Mouse (Mus musculus) neural tube, embryonic 13.5 days (tissue): Measurements from ENCODE around the gene Glmn. TPM values are rescaled to one million over a fixed set of nuclear protein-coding genes. Genes with fewer than 3 reads are reported as not detected.

Source experiments
- ATAC-seq: fragments of 200-750 bp; cut with Nextera tagmentation; 2 replicates; pipeline ENCODE4 v1.8.0; 2017; ENCODE audit warnings: low read depth, mild to moderate bottlenecking, moderate TSS enrichment, moderate library complexity
- H3K27ac ChIP-seq: fragments of 300-500 bp; sonication (generic); replicated peaks from 2 replicates; pipeline ENCODE4 v1.5.1; 2015; ENCODE audit warnings: moderate library complexity, mild to moderate bottlenecking, inconsistent platforms
- H3K27me3 ChIP-seq: fragments of 300-500 bp; sonication (generic); 2 replicates; pipeline ENCODE4 v1.6.1; 2015; ENCODE audit warnings: mild to moderate bottlenecking, inconsistent platforms
- H3K36me3 ChIP-seq: fragments of 300-500 bp; sonication (generic); 2 replicates; pipeline ENCODE4 v1.6.1; 2015; ENCODE audit warnings: mild to moderate bottlenecking, inconsistent platforms
- H3K4me1 ChIP-seq: fragments of 300-500 bp; sonication (generic); replicated peaks from 2 replicates; pipeline ENCODE4 v1.6.1; 2015; ENCODE audit warnings: inconsistent platforms
- H3K4me2 ChIP-seq: fragments of 300-500 bp; sonication (generic); 2 replicates; pipeline ENCODE4 v1.6.1; 2015; ENCODE audit warnings: inconsistent platforms, mild to moderate bottlenecking, moderate library complexity
- H3K4me3 ChIP-seq: fragments of 300-500 bp; sonication (generic); 2 replicates; pipeline ENCODE4 v1.5.1; 2015; ENCODE audit warnings: mild to moderate bottlenecking, inconsistent platforms
- H3K9ac ChIP-seq: fragments of 300-500 bp; sonication (generic); 2 replicates; pipeline ENCODE4 v1.6.1; 2015; ENCODE audit warnings: moderate library complexity, mild to moderate bottlenecking, inconsistent platforms
- H3K9me3 ChIP-seq: fragments of 300-500 bp; sonication (generic); 2 replicates; pipeline ENCODE4 v1.6.1; 2016; ENCODE audit warnings: inconsistent platforms
- WGBS: fragments of 180-500 bp; shearing (Covaris S2); methylation state at CpG from one replicate; pipeline ENCODE4 v1.1.7; 2015; 5-methylcytosine and 5-hydroxymethylcytosine counted together
- polyA plus RNA-seq: library from polyadenylated mRNA; unstranded; fragments of >200 nt; fragmentation: Nextera tagmentation; extraction: Ambion mirVana; gene quantifications from 2 replicates; pipeline ENCODE4 v1.2.1, GENCODE M21; 2015

Glmn gene
- polyA plus RNA-seq, 1 experiment from 2014 or later = 37.9 TPM

DNA sequence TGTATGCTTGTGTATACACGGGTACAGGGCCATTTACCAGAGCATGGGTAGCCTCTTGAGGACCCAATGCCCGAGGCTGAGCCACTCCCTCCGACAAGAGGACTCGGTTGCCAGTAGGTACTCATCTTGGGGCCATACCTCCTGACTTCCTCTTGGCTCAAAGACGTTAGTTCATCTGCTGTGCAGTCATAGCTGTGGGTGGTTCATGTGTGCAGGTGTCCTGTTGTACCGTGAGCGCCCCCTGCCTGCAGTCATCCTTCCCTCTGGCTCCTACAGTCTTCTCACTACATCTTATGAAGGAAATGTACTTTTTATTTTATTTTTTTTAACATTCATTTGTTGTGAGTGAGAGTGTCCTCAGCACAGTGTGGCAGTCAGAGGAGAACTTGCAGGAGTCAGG is 84.1 kb downstream of the Glmn start:
- 46% methylated on average over 7 of the region's 7 CpGs for WGBS
- no peak for ATAC-seq
- H3K4me1 ChIP-seq = 0 out of 2 replicates have a peak, but pooled peaks cover 1% of the 10 kb centered on the region
- no peak overlapping the region for H3K9ac ChIP-seq
- peaks cover 4% of the 10 kb centered on the region; the same call in 1 of the 2 replicates for H3K36me3 ChIP-seq
- H3K4me3 ChIP-seq = no peak overlapping the region
- H3K4me2 ChIP-seq = no peak overlapping the region
- no peaks in the 10 kb centered on the region for H3K9me3 ChIP-seq
- H3K27me3 ChIP-seq = no peaks in the 10 kb centered on the region
- H3K27ac ChIP-seq = no peak overlapping the region

DNA sequence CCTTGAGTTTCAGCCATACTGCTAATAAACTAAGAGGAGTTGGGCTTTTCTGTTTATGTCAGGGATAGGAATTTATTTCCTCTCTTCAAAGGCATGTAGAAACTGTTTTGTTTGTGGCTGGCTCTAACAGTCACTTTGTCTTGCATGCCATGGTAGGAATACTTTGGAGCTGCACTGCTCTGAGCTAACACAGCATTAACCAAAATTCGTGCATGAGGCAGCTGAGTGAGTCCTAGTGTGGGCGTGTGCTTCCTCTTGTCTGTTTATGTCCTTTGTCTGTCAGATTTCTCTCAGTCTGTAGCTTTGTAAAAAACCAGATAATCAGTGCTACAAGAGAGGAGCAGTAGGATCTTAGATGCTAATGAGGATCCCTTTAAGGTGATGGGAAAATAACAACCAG is 86.4 kb downstream of the Glmn start:
- no peaks in the 10 kb centered on the region for H3K27me3 ChIP-seq
- peaks cover 23% of the 10 kb centered on the region for H3K36me3 ChIP-seq
- no peak overlapping the region for H3K4me3 ChIP-seq
- H3K27ac ChIP-seq = no peak overlapping the region
- no peaks in the 10 kb centered on the region for H3K4me1 ChIP-seq
- no peaks in the 10 kb centered on the region for H3K9me3 ChIP-seq
- H3K9ac ChIP-seq = no peak overlapping the region
- 64% methylated on average over 2 of the region's 2 CpGs for WGBS
- H3K4me2 ChIP-seq = no peak overlapping the region
- no peak for ATAC-seq

DNA sequence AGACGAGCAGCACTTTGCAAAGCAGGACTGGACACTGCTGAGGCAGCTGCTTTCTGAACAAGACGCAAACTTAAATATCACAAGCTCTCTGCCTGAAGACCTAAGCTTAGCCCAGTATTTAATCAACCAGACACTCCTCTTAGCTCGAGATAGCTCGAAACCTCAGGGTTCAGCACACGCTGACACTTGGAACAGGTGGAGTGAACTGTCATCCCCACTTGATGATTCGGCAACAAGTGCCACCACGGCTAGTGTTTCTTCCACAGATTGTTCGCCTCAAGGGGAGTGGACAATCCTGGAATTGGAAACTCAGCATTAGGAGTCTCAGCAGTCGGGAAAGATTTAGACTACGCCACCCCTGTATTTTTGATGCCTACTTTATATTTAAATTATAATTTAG is 87.2 kb downstream of the Glmn start:
- no peaks in the 10 kb centered on the region for H3K27me3 ChIP-seq
- ATAC-seq = no peak
- H3K4me2 ChIP-seq = no peak overlapping the region
- H3K4me1 ChIP-seq = no peaks in the 10 kb centered on the region
- 89% methylated on average over 10 of the region's 10 CpGs for WGBS
- H3K4me3 ChIP-seq = no peak overlapping the region
- H3K9me3 ChIP-seq = no peaks in the 10 kb centered on the region
- H3K36me3 ChIP-seq = peaks cover 26% of the 10 kb centered on the region
- H3K27ac ChIP-seq = no peak overlapping the region
- H3K9ac ChIP-seq = no peak overlapping the region

DNA sequence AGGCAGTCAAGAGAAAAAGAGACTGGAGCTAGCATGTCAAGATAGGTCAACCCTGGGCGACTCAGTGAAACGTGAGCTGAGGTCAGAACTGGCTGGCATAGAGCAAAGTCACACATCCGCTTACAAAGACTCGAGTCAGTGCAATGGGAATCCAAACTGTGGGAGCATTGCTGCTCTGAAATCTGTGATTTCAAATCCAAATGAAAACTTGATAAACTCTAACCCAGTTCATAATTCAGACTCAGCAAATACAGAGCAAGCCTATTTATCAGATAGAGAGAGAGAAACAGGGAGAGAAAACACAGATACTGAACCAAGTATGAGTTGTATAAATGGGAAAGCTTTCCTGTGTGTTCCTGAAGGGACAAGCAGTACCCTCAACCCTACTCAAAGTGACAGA is 90.4 kb downstream of the Glmn start, which contains the start of gene Gm42669:
TSS of gene Gm42669 (plus strand) at position 301 of the 400 bp plus-strand sequence.
- Histone ChIP-seq H3K27ac (no peak within 1 kb of the TSS), H3K4me2 (no peak within 1 kb of the TSS), H3K27me3 (no peaks in the 10 kb centered on the region), H3K36me3 (peaks cover 46% of the 10 kb centered on the region), H3K4me3 (no peak within 1 kb of the TSS), H3K9me3 (no peaks in the 10 kb centered on the region), H3K9ac (no peak within 1 kb of the TSS), H3K4me1 (no peaks in the 10 kb centered on the region)
- WGBS = 80% methylated on average over 4 of the region's 4 CpGs
- ATAC-seq = no peak

DNA sequence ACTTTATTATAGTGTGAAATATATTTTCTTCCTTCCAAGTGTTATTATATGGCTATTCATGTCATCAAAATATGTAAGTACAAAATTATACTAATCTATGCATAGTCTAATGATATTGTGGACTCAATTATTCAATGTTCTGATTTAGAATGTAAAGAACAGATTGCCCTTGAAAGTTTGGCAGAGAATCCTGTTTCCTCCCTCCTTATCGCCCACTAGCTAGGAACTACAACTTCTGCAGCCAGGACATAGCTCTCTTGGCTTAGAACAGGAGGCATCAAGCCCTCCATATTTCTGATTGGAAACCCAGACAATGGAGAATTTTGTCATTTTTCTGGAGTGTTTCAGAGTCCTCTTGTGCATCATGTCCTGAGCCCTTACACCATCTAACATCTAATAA is 96.9 kb downstream of the Glmn start:
- Histone ChIP-seq H3K9ac (no peak overlapping the region), H3K4me1 (peaks cover 20% of the 10 kb centered on the region), H3K4me2 (no peak overlapping the region), H3K27ac (no peak overlapping the region), H3K4me3 (no peak overlapping the region), H3K27me3 (no peaks in the 10 kb centered on the region), H3K36me3 (peaks cover 29% of the 10 kb centered on the region), H3K9me3 (no peaks in the 10 kb centered on the region)
- 94% methylated on average over 1 of the region's 1 CpGs for WGBS
- ATAC-seq = no peak

DNA sequence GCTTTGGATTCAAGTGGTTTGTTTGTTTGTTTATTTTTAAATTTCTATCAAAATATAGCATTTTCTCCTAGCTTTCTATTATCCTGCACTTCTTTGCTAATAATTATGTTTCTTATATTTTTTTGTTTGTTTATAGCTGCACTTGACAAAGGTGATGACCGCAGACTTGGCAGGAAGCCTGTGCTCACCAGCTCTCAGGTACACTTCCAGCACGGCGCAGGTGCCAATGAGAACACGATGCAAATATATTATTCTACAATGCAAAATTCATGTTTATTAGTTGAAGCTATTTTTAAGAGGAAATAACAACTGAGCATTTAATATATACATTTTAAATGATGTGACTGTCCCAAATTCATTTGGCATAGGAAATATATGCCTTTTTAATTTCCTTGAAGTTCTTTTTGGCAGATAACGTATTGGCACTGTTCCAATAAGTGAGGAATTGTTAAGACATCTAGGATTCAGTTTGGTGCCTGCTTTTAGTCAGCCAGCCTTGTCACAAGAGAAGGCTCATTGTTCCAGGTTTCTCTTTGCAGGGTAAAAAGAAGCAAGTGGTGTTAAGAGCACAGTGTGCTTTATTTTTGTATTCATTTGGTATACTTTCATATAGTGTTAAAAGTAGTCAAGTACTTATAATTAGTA is 97.7 kb downstream of the Glmn start:
- Histone ChIP-seq H3K4me1 (peaks cover 20% of the 10 kb centered on the region), H3K27ac (no peak overlapping the region), H3K27me3 (no peaks in the 10 kb centered on the region), H3K36me3 (peaks cover 21% of the 10 kb centered on the region), H3K9me3 (no peaks in the 10 kb centered on the region), H3K4me2 (no peak overlapping the region), H3K9ac (no peak overlapping the region), H3K4me3 (no peak overlapping the region)
- ATAC-seq = no peak
- WGBS = 87% methylated on average over 5 of the region's 5 CpGs

Other genes starting within 250 kb of the Glmn start
- 2.8 and 3.0 TPM in 2 replicates for gene Ephx4, start 195.2 kb downstream of the Glmn start, polyA plus RNA-seq
- gene Lpcat2b, start 166.3 kb downstream of the Glmn start, polyA plus RNA-seq = not detected in 2 replicates
- gene Btbd8, start 159.9 kb downstream of the Glmn start, polyA plus RNA-seq = 11.0 and 12.7 TPM in 2 replicates
- gene Gm42669, start 90.3 kb downstream of the Glmn start, polyA plus RNA-seq = 0.47 and 0.60 TPM in 2 replicates
- gene 1700028K03Rik, start 63.2 kb downstream of the Glmn start, polyA plus RNA-seq = 0.08 and 0.17 TPM in 2 replicates
- 21.8 and 23.8 TPM in 2 replicates for gene Rpap2, start 515 bp downstream of the Glmn start, polyA plus RNA-seq
- 0.07 TPM in 1 of 2 replicates, not detected in the other for gene Gfi1, start 128.1 kb upstream of the Glmn start, polyA plus RNA-seq
- not detected in 2 replicates for gene Ube2d2b, start 232.2 kb upstream of the Glmn start, polyA plus RNA-seq